Mouse (Mus musculus): ENCODE measurements around the gene Creg2.

Creg2 gene

GRCm38 (mm10) chr1:39651241-39651548, at the start of gene Creg2:
Gene Creg2, minus strand, starts transcription at chr1:39651474.
- DNase-seq (ENCODE audit: low read depth, low spot score): no peak

GRCm38 (mm10) chr1:39700599-39701273, 49.5 kb upstream of the Creg2 start:
- DNase-seq (ENCODE audit: low read depth, low spot score): no peak

- DNase-seq (ENCODE audit: low read depth, low spot score): no peak
These were observed 47.2 kb upstream of the Creg2 start for GRCm38 (mm10) chr1:39698456-39698855.

GRCm38 (mm10) chr1:39695198-39695597, 43.9 kb upstream of the Creg2 start:
- no peak for DNase-seq (ENCODE audit: low read depth, low spot score)

GRCm38 (mm10) chr1:39694756-39695155, 43.5 kb upstream of the Creg2 start:
- DNase-seq (ENCODE audit: low read depth, low spot score): no peak

- no peak for DNase-seq (ENCODE audit: low read depth, low spot score)
These were observed 40.7 kb upstream of the Creg2 start for GRCm38 (mm10) chr1:39691974-39692373.

GRCm38 (mm10) chr1:39691061-39691460, 39.8 kb upstream of the Creg2 start:
- no peak for DNase-seq (ENCODE audit: low read depth, low spot score)

- no peak for DNase-seq (ENCODE audit: low read depth, low spot score)
These were observed 37.3 kb upstream of the Creg2 start for GRCm38 (mm10) chr1:39688573-39688972.

- no peak for DNase-seq (ENCODE audit: low read depth, low spot score)
These were observed 36.0 kb upstream of the Creg2 start for GRCm38 (mm10) chr1:39687279-39687678.

GRCm38 (mm10) chr1:39685841-39686240, 34.6 kb upstream of the Creg2 start:
- DNase-seq (ENCODE audit: low read depth, low spot score): peak; percentile 72

- DNase-seq (ENCODE audit: low read depth, low spot score): no peak
These were observed 30.4 kb upstream of the Creg2 start for GRCm38 (mm10) chr1:39681638-39682037.

GRCm38 (mm10) chr1:39680546-39680945, 29.3 kb upstream of the Creg2 start:
- peak; percentile 60 for DNase-seq (ENCODE audit: low read depth, low spot score)

- no peak for DNase-seq (ENCODE audit: low read depth, low spot score)
These were observed 27.6 kb upstream of the Creg2 start for GRCm38 (mm10) chr1:39678883-39679282.

GRCm38 (mm10) chr1:39676221-39676876, 25.1 kb upstream of the Creg2 start:
- DNase-seq (ENCODE audit: low read depth, low spot score): no peak

- no peak for DNase-seq (ENCODE audit: low read depth, low spot score)
These were observed 21.3 kb upstream of the Creg2 start for GRCm38 (mm10) chr1:39672362-39673105.

- DNase-seq (ENCODE audit: low read depth, low spot score): no peak
These were observed 19.1 kb upstream of the Creg2 start for GRCm38 (mm10) chr1:39670211-39670935.

- no peak for DNase-seq (ENCODE audit: low read depth, low spot score)
These were observed 15.5 kb upstream of the Creg2 start for GRCm38 (mm10) chr1:39666751-39667252.

GRCm38 (mm10) chr1:39664039-39664625, 12.9 kb upstream of the Creg2 start:
- peak; percentile 63 for DNase-seq (ENCODE audit: low read depth, low spot score)

- DNase-seq (ENCODE audit: low read depth, low spot score): no peak
These were observed 11.8 kb upstream of the Creg2 start for GRCm38 (mm10) chr1:39663050-39663449.

GRCm38 (mm10) chr1:39656976-39657529, 5.8 kb upstream of the Creg2 start:
- no peak for DNase-seq (ENCODE audit: low read depth, low spot score)

GRCm38 (mm10) chr1:39654901-39655300, 3.6 kb upstream of the Creg2 start:
- DNase-seq (ENCODE audit: low read depth, low spot score): peak; percentile 74
